Mouse (Mus musculus): ENCODE data around the gene Galntl6. TPM values are rescaled to one million over a fixed set of nuclear protein-coding genes. Genes with fewer than 3 reads are reported as not detected.
A peak's percentile ranks its signal among the peaks of the same experiment; 100 is the strongest.
"Not testable (repeated sequence)": the region's sequence is repeated elsewhere in the genome, so short reads cannot be mapped to it uniquely, and the experiment has no call there.

Gene Galntl6
- total RNA-seq, 1 experiment from 2014 or later = not detected

- no peak for ATAC-seq (replicated peaks; ENCODE audit: insufficient number of reproducible peaks, low FRiP score, low TSS enrichment, poor library complexity, severe bottlenecking)
Measured at GRCm38 (mm10) chr8:57807060-57807459, 1105.4 kb downstream of the Galntl6 start.

GRCm38 (mm10) chr8:57805094-57805493 is 1107.3 kb downstream of the Galntl6 start:
- ATAC-seq (replicated peaks; ENCODE audit: insufficient number of reproducible peaks, low FRiP score, low TSS enrichment, poor library complexity, severe bottlenecking) = no peak

- ATAC-seq (replicated peaks; ENCODE audit: insufficient number of reproducible peaks, low FRiP score, low TSS enrichment, poor library complexity, severe bottlenecking) = no peak
Measured at GRCm38 (mm10) chr8:57803821-57804220, 1108.6 kb downstream of the Galntl6 start.

GRCm38 (mm10) chr8:57801197-57801596 is 1111.2 kb downstream of the Galntl6 start:
- peak; percentile 81 for ATAC-seq (replicated peaks; ENCODE audit: insufficient number of reproducible peaks, low FRiP score, low TSS enrichment, poor library complexity, severe bottlenecking)

GRCm38 (mm10) chr8:57800327-57800726 is 1112.1 kb downstream of the Galntl6 start:
- ATAC-seq (replicated peaks; ENCODE audit: insufficient number of reproducible peaks, low FRiP score, low TSS enrichment, poor library complexity, severe bottlenecking) = peak; percentile 66; the same call in 1 of the 2 replicates

- no peak for ATAC-seq (replicated peaks; ENCODE audit: insufficient number of reproducible peaks, low FRiP score, low TSS enrichment, poor library complexity, severe bottlenecking)
Measured at GRCm38 (mm10) chr8:57799797-57800204, 1112.6 kb downstream of the Galntl6 start.

- no peak for ATAC-seq (replicated peaks; ENCODE audit: insufficient number of reproducible peaks, low FRiP score, low TSS enrichment, poor library complexity, severe bottlenecking)
Measured at GRCm38 (mm10) chr8:57793455-57793854, 1119.0 kb downstream of the Galntl6 start.

GRCm38 (mm10) chr8:57792246-57792645 is 1120.2 kb downstream of the Galntl6 start:
- ATAC-seq (replicated peaks; ENCODE audit: insufficient number of reproducible peaks, low FRiP score, low TSS enrichment, poor library complexity, severe bottlenecking) = no peak

GRCm38 (mm10) chr8:57791309-57791721 is 1121.1 kb downstream of the Galntl6 start:
- ATAC-seq (replicated peaks; ENCODE audit: insufficient number of reproducible peaks, low FRiP score, low TSS enrichment, poor library complexity, severe bottlenecking) = no peak

GRCm38 (mm10) chr8:57779551-57779950 is 1132.9 kb downstream of the Galntl6 start:
- ATAC-seq (replicated peaks; ENCODE audit: insufficient number of reproducible peaks, low FRiP score, low TSS enrichment, poor library complexity, severe bottlenecking) = no peak

- no peak for ATAC-seq (replicated peaks; ENCODE audit: insufficient number of reproducible peaks, low FRiP score, low TSS enrichment, poor library complexity, severe bottlenecking)
Measured at GRCm38 (mm10) chr8:57777988-57778721, 1134.3 kb downstream of the Galntl6 start.

- ATAC-seq (replicated peaks; ENCODE audit: insufficient number of reproducible peaks, low FRiP score, low TSS enrichment, poor library complexity, severe bottlenecking) = no peak
Measured at GRCm38 (mm10) chr8:57776723-57777122, 1135.7 kb downstream of the Galntl6 start.

GRCm38 (mm10) chr8:57772732-57773265 is 1139.6 kb downstream of the Galntl6 start:
- ATAC-seq (replicated peaks; ENCODE audit: insufficient number of reproducible peaks, low FRiP score, low TSS enrichment, poor library complexity, severe bottlenecking) = no peak

GRCm38 (mm10) chr8:57767541-57767940 is 1144.9 kb downstream of the Galntl6 start:
- no peak for ATAC-seq (replicated peaks; ENCODE audit: insufficient number of reproducible peaks, low FRiP score, low TSS enrichment, poor library complexity, severe bottlenecking)

- no peak for ATAC-seq (replicated peaks; ENCODE audit: insufficient number of reproducible peaks, low FRiP score, low TSS enrichment, poor library complexity, severe bottlenecking)
Measured at GRCm38 (mm10) chr8:57766471-57767065, 1145.9 kb downstream of the Galntl6 start.

- no peak for ATAC-seq (replicated peaks; ENCODE audit: insufficient number of reproducible peaks, low FRiP score, low TSS enrichment, poor library complexity, severe bottlenecking)
Measured at GRCm38 (mm10) chr8:57765726-57766351, 1146.6 kb downstream of the Galntl6 start.

GRCm38 (mm10) chr8:57765192-57765591 is 1147.2 kb downstream of the Galntl6 start:
- ATAC-seq (replicated peaks; ENCODE audit: insufficient number of reproducible peaks, low FRiP score, low TSS enrichment, poor library complexity, severe bottlenecking) = no peak

- not testable (repeated sequence) for ATAC-seq (replicated peaks; ENCODE audit: insufficient number of reproducible peaks, low FRiP score, low TSS enrichment, poor library complexity, severe bottlenecking)
Measured at GRCm38 (mm10) chr8:57762622-57763021, 1149.8 kb downstream of the Galntl6 start.

GRCm38 (mm10) chr8:57760921-57761320 is 1151.5 kb downstream of the Galntl6 start:
- no peak for ATAC-seq (replicated peaks; ENCODE audit: insufficient number of reproducible peaks, low FRiP score, low TSS enrichment, poor library complexity, severe bottlenecking)
